Mouse (Mus musculus) small intestine, adult 2 months (tissue): ENCODE measurements at regions not wholly inside any gene's neighbourhood (a gene's known extent, or its start where the extent isn't known, plus 50 kb on each side); places are given as distances from the start of the nearest gene placed in this dataset.

Experiments
- H3K27ac ChIP-seq: fragments of 200-500 bp; 2 replicates; pipeline ENCODE4 v1.5.1; 2012; ENCODE audit warnings: low read depth, low read length, control low read depth, inconsistent platforms; ENCODE audit not compliant: insufficient read depth
- H3K27me3 ChIP-seq: fragments of 200-500 bp; 2 replicates; pipeline ENCODE4 v1.6.1; 2012; ENCODE audit warnings: mild to moderate bottlenecking, moderate library complexity, low read length, inconsistent platforms; ENCODE audit not compliant: control insufficient read depth, insufficient read depth
- H3K36me3 ChIP-seq: fragments of 200-500 bp; 2 replicates; pipeline ENCODE4 v1.6.1; 2012; ENCODE audit warnings: mild to moderate bottlenecking, low read length, control low read depth, inconsistent platforms; ENCODE audit not compliant: control insufficient read depth, insufficient read depth
- H3K4me1 ChIP-seq: fragments of 200-500 bp; 2 replicates; pipeline ENCODE4 v1.6.1; 2012; ENCODE audit warnings: low read length, inconsistent platforms, mixed read lengths; ENCODE audit not compliant: control insufficient read depth, insufficient read depth, insufficient read length
- H3K4me3 ChIP-seq: fragments of 200-500 bp; 2 replicates; pipeline ENCODE4 v1.5.1; 2012; ENCODE audit warnings: low read depth, mild to moderate bottlenecking, control low read depth, inconsistent platforms, low read length, moderate library complexity
- CTCF ChIP-seq: fragments of 200-500 bp; IDR thresholded peaks from 2 replicates; pipeline ENCODE4 v1.5.1; 2012; ENCODE audit warnings: low read depth, mild to moderate bottlenecking, control low read depth, inconsistent platforms, low read length, moderate library complexity, mixed read lengths; ENCODE audit not compliant: insufficient replicate concordance, insufficient read length; ENCODE audit errors: extremely low read depth
- POLR2A ChIP-seq: fragments of 200-500 bp; IDR thresholded peaks from 2 replicates; pipeline ENCODE4 v1.6.1; 2012; ENCODE audit warnings: low read depth, mild to moderate bottlenecking, control low read depth, inconsistent platforms, low read length, moderate library complexity
- WGBS: fragments of 180-500 bp; shearing (Covaris S2); methylation state at CpG from one replicate; pipeline ENCODE4 v1.1.7; 2018; 5-methylcytosine and 5-hydroxymethylcytosine counted together

- Histone ChIP-seq H3K4me3 (no peak overlapping the region), H3K27me3 (no peaks in the 10 kb centered on the region), H3K36me3 (no peaks in the 10 kb centered on the region), H3K4me1 (no peaks in the 10 kb centered on the region), H3K27ac (no peak overlapping the region)
- no peak for TF ChIP-seq POLR2A
- 46% methylated on average over 1 of the region's 1 CpGs for WGBS
Observed at GRCm38 (mm10) chr10:38103570-38103969, 718.0 kb downstream of the Rfpl4b start.

- no peaks in the 10 kb centered on the region for H3K36me3 ChIP-seq
- 91% methylated on average over 2 of the region's 2 CpGs for WGBS
- no peak overlapping the region for H3K27ac ChIP-seq
- no peak for TF ChIP-seq CTCF
- TF ChIP-seq POLR2A, result no peak
- no peaks in the 10 kb centered on the region for H3K27me3 ChIP-seq
- H3K4me3 ChIP-seq, result no peak overlapping the region
- H3K4me1 ChIP-seq, result no peaks in the 10 kb centered on the region
Observed at GRCm38 (mm10) chr10:38078521-38078920, 743.1 kb downstream of the Rfpl4b start.

GRCm38 (mm10) chr10:38072394-38072793 lies 749.2 kb downstream of the Rfpl4b start:
- Histone ChIP-seq H3K4me1 (no peaks in the 10 kb centered on the region), H3K27ac (no peak overlapping the region), H3K4me3 (no peak overlapping the region), H3K36me3 (no peaks in the 10 kb centered on the region), H3K27me3 (no peaks in the 10 kb centered on the region)
- 79% methylated on average over 1 of the region's 1 CpGs for WGBS
- TF ChIP-seq CTCF (no peak), POLR2A (no peak)

GRCm38 (mm10) chr10:38059050-38059449 lies 762.5 kb downstream of the Rfpl4b start:
- no peak overlapping the region for H3K4me3 ChIP-seq
- H3K4me1 ChIP-seq, result no peaks in the 10 kb centered on the region
- H3K27ac ChIP-seq, result no peak overlapping the region
- TF ChIP-seq CTCF (no peak), POLR2A (no peak)
- no peaks in the 10 kb centered on the region for H3K27me3 ChIP-seq
- no peaks in the 10 kb centered on the region for H3K36me3 ChIP-seq
- WGBS, result 83% methylated on average over 8 of the region's 8 CpGs

- no peak for TF ChIP-seq CTCF
- TF ChIP-seq POLR2A, result no peak
- H3K4me1 ChIP-seq, result no peaks in the 10 kb centered on the region
- no peak overlapping the region for H3K27ac ChIP-seq
- 68% methylated on average over 2 of the region's 2 CpGs for WGBS
- H3K4me3 ChIP-seq, result no peak overlapping the region
- H3K36me3 ChIP-seq, result no peaks in the 10 kb centered on the region
- no peaks in the 10 kb centered on the region for H3K27me3 ChIP-seq
Observed at GRCm38 (mm10) chr10:38010452-38010851, 811.1 kb downstream of the Rfpl4b start.

GRCm38 (mm10) chr10:37995691-37996445 lies 825.7 kb downstream of the Rfpl4b start:
- Histone ChIP-seq H3K27me3 (no peaks in the 10 kb centered on the region), H3K4me3 (no peak overlapping the region), H3K36me3 (no peaks in the 10 kb centered on the region), H3K4me1 (no peaks in the 10 kb centered on the region), H3K27ac (no peak overlapping the region)
- no peak for TF ChIP-seq POLR2A
- no peak for TF ChIP-seq CTCF

GRCm38 (mm10) chr10:37988297-37989263 lies 833.0 kb downstream of the Rfpl4b start:
- no peak overlapping the region for H3K4me3 ChIP-seq
- 41% methylated on average over 11 of the region's 11 CpGs for WGBS

More at GRCm38 (mm10) chr10:37988297-37989263, 833.0 kb downstream of the Rfpl4b start:
- H3K4me1 ChIP-seq, result no peaks in the 10 kb centered on the region
- TF ChIP-seq POLR2A (no peak), CTCF (no peak)
- H3K36me3 ChIP-seq, result no peaks in the 10 kb centered on the region
- H3K27ac ChIP-seq, result no peak overlapping the region
- H3K27me3 ChIP-seq, result no peaks in the 10 kb centered on the region
